Mouse (Mus musculus) layer of hippocampus, postnatal 10 days (tissue): ENCODE data around the gene Nme9. TPM values are rescaled to one million over a fixed set of nuclear protein-coding genes. Genes with fewer than 3 reads are reported as not detected.
A peak's percentile ranks its signal among the peaks of the same experiment; 100 is the strongest.

Experiments
- DNase-seq, 2 experiments: peaks; one replicate each; pipeline ENCODE4 v3.0.0; 2021; ENCODE audit warnings: low spot score in 2 of 2
- total RNA-seq, 2 experiments: library from RNA; stranded (reverse); gene quantifications; 2 replicates each; pipeline ENCODE4 v1.2.3; 2021

The Nme9 gene
- total RNA-seq, 2 experiments from 2014 or later, result 0.65 to 0.89 TPM

- DNase-seq, result peak; percentile 36 to 47
These were observed 28.0 kb downstream of the Nme9 start for GRCm38 (mm10) chr9:99479181-99479711.

GRCm38 (mm10) chr9:99480764-99481163 is 29.5 kb downstream of the Nme9 start:
- DNase-seq, result no peak

GRCm38 (mm10) chr9:99483191-99483590 is 31.9 kb downstream of the Nme9 start:
- DNase-seq, result no peak

GRCm38 (mm10) chr9:99484632-99485031 is 33.4 kb downstream of the Nme9 start:
- DNase-seq, result no peak

GRCm38 (mm10) chr9:99485144-99485543 is 33.9 kb downstream of the Nme9 start:
- no peak for DNase-seq

GRCm38 (mm10) chr9:99487126-99487695 is 35.9 kb downstream of the Nme9 start:
- no peak for DNase-seq

GRCm38 (mm10) chr9:99487841-99488240 is 36.6 kb downstream of the Nme9 start:
- no peak for DNase-seq

GRCm38 (mm10) chr9:99491050-99491449 is 39.8 kb downstream of the Nme9 start:
- no peak for DNase-seq

- DNase-seq, result no peak
These were observed 41.4 kb downstream of the Nme9 start for GRCm38 (mm10) chr9:99492634-99493200.

GRCm38 (mm10) chr9:99499336-99499735 is 48.1 kb downstream of the Nme9 start:
- no peak for DNase-seq

GRCm38 (mm10) chr9:99505875-99506274 is 54.6 kb downstream of the Nme9 start:
- no peak for DNase-seq

Other genes with a start within 250 kb of the Nme9 start
- not detected for gene Faiml, start 214.2 kb upstream of the Nme9 start, total RNA-seq
- gene Cep70, start 208.1 kb upstream of the Nme9 start, total RNA-seq, result 10 to 100 TPM; 21.7 to 25.6 TPM
- 1 to 10 TPM; 1.8 TPM for gene Esyt3, start 92.9 kb upstream of the Nme9 start, total RNA-seq
- 10 to 100 TPM; 77.8 to 96.3 TPM for gene Mras, start 14.1 kb upstream of the Nme9 start, total RNA-seq
- gene Armc8, start 117.4 kb downstream of the Nme9 start, total RNA-seq, result 10 to 100 TPM; 58.3 to 61.2 TPM
- gene Dbr1, start 124.3 kb downstream of the Nme9 start, total RNA-seq, result 10 to 100 TPM; 12.4 to 13.0 TPM
- gene A4gnt, start 161.0 kb downstream of the Nme9 start, total RNA-seq, result not detected
- 10 to 100 TPM; 23.8 to 24.6 TPM for gene Dzip1l, start 178.0 kb downstream of the Nme9 start, total RNA-seq